Mouse (Mus musculus): ENCODE results near the gene Siglec1. TPM values are rescaled to one million over a fixed set of nuclear protein-coding genes. Genes with fewer than 3 reads are reported as not detected.
"Not testable (repeated sequence)": the region's sequence is repeated elsewhere in the genome, so short reads cannot be mapped to it uniquely, and the experiment has no call there.

Gene Siglec1
- polyA plus RNA-seq, 1 experiment from 2014 or later = 0.23 TPM

GRCm38 (mm10) chr2:131127161-131127730 lies 40.7 kb upstream of the Siglec1 start, which contains the start of gene Hspa12b:
Hspa12b (plus strand) TSS chr2:131127280.
- Histone ChIP-seq H3K27ac (replicated peaks) (no peak within 1 kb of the TSS; the same call in 1 of the 2 replicates), H3K9me3 (replicated peaks) (no peaks in the 10 kb centered on the region), H3K27me3 (replicated peaks) (0 out of 2 replicates have a peak, but pooled peaks cover 3% of the 10 kb centered on the region), H3K4me1 (peaks cover 15% of the 10 kb centered on the region), H3K4me3 (replicated peaks) (peak within 1 kb of the TSS; percentile 44), H3K9ac (replicated peaks) (peak within 1 kb of the TSS; percentile 48), H3K36me3 (no peaks in the 10 kb centered on the region), H3K4me2 (peak within 1 kb of the TSS; percentile 78)
- peak; percentile 73 for ATAC-seq (ENCODE audit: low FRiP score)
- 3% methylated on average over 25 of the region's 28 CpGs for WGBS

GRCm38 (mm10) chr2:131125964-131126815 lies 39.6 kb upstream of the Siglec1 start:
- H3K4me2 ChIP-seq = no peak overlapping the region
- no peak overlapping the region for H3K9ac ChIP-seq (replicated peaks)
- no peak overlapping the region for H3K27ac ChIP-seq (replicated peaks)
- 48% methylated on average over 9 of the region's 9 CpGs for WGBS
- H3K4me3 ChIP-seq (replicated peaks) = no peak overlapping the region
- H3K27me3 ChIP-seq (replicated peaks) = 0 out of 2 replicates have a peak, but pooled peaks cover 3% of the 10 kb centered on the region
- no peaks in the 10 kb centered on the region for H3K36me3 ChIP-seq
- H3K9me3 ChIP-seq (replicated peaks) = no peaks in the 10 kb centered on the region
- no peak for ATAC-seq (ENCODE audit: low FRiP score)
- peaks cover 15% of the 10 kb centered on the region for H3K4me1 ChIP-seq

- Histone ChIP-seq H3K9me3 (replicated peaks) (no peaks in the 10 kb centered on the region), H3K4me1 (peaks cover 15% of the 10 kb centered on the region), H3K27me3 (replicated peaks) (0 out of 2 replicates have a peak, but pooled peaks cover 3% of the 10 kb centered on the region), H3K4me3 (replicated peaks) (no peak overlapping the region), H3K9ac (replicated peaks) (no peak overlapping the region), H3K4me2 (no peak overlapping the region), H3K36me3 (no peaks in the 10 kb centered on the region), H3K27ac (replicated peaks) (no peak overlapping the region)
- WGBS = 94% methylated on average over 9 of the region's 9 CpGs
- ATAC-seq (ENCODE audit: low FRiP score) = no peak
Measured at GRCm38 (mm10) chr2:131125157-131125963, 38.8 kb upstream of the Siglec1 start.

- Histone ChIP-seq H3K4me2 (no peak overlapping the region), H3K9ac (replicated peaks) (no peak overlapping the region), H3K27ac (replicated peaks) (no peak overlapping the region), H3K4me1 (peaks cover 15% of the 10 kb centered on the region), H3K9me3 (replicated peaks) (no peaks in the 10 kb centered on the region), H3K36me3 (no peaks in the 10 kb centered on the region), H3K4me3 (replicated peaks) (no peak overlapping the region), H3K27me3 (replicated peaks) (0 out of 2 replicates have a peak, but pooled peaks cover 3% of the 10 kb centered on the region)
- 68% methylated on average over 3 of the region's 3 CpGs for WGBS
- ATAC-seq (ENCODE audit: low FRiP score) = no peak
Measured at GRCm38 (mm10) chr2:131124166-131124565, 37.6 kb upstream of the Siglec1 start.

- no peak for ATAC-seq (ENCODE audit: low FRiP score)
- no peak overlapping the region for H3K9ac ChIP-seq (replicated peaks)
- H3K4me3 ChIP-seq (replicated peaks) = no peak overlapping the region
- H3K36me3 ChIP-seq = no peaks in the 10 kb centered on the region
- no peaks in the 10 kb centered on the region for H3K27me3 ChIP-seq (replicated peaks)
- 72% methylated on average over 1 of the region's 2 CpGs for WGBS
- H3K27ac ChIP-seq (replicated peaks) = no peak overlapping the region
- H3K4me2 ChIP-seq = no peak overlapping the region
- no peaks in the 10 kb centered on the region for H3K4me1 ChIP-seq
- H3K9me3 ChIP-seq (replicated peaks) = no peaks in the 10 kb centered on the region
Measured at GRCm38 (mm10) chr2:131118968-131119574, 32.5 kb upstream of the Siglec1 start.

GRCm38 (mm10) chr2:131105989-131106388 lies 19.4 kb upstream of the Siglec1 start:
- H3K9ac ChIP-seq (replicated peaks) = no peak overlapping the region
- no peaks in the 10 kb centered on the region for H3K4me1 ChIP-seq
- H3K27ac ChIP-seq (replicated peaks) = no peak overlapping the region
- H3K27me3 ChIP-seq (replicated peaks) = no peaks in the 10 kb centered on the region
- WGBS = 89% methylated on average over 5 of the region's 5 CpGs
- no peak overlapping the region for H3K4me2 ChIP-seq
- no peak for ATAC-seq (ENCODE audit: low FRiP score)
- H3K36me3 ChIP-seq = no peaks in the 10 kb centered on the region
- H3K9me3 ChIP-seq (replicated peaks) = no peaks in the 10 kb centered on the region
- no peak overlapping the region for H3K4me3 ChIP-seq (replicated peaks)

- not testable (repeated sequence) for ATAC-seq (ENCODE audit: low FRiP score); H3K4me1 ChIP-seq; H3K4me2 ChIP-seq; H3K27ac ChIP-seq (replicated peaks); H3K27me3 ChIP-seq (replicated peaks); H3K9ac ChIP-seq (replicated peaks); H3K4me3 ChIP-seq (replicated peaks); H3K9me3 ChIP-seq (replicated peaks); H3K36me3 ChIP-seq
- 76% methylated on average over 4 of the region's 4 CpGs for WGBS
Measured at GRCm38 (mm10) chr2:131105061-131105460, 18.5 kb upstream of the Siglec1 start.

GRCm38 (mm10) chr2:131104021-131104420 lies 17.5 kb upstream of the Siglec1 start:
- no peaks in the 10 kb centered on the region for H3K27me3 ChIP-seq (replicated peaks)
- no peaks in the 10 kb centered on the region for H3K9me3 ChIP-seq (replicated peaks)
- no peaks in the 10 kb centered on the region for H3K36me3 ChIP-seq
- no peaks in the 10 kb centered on the region for H3K4me1 ChIP-seq
- no peak overlapping the region for H3K27ac ChIP-seq (replicated peaks)
- no peak overlapping the region for H3K9ac ChIP-seq (replicated peaks)
- H3K4me3 ChIP-seq (replicated peaks) = no peak overlapping the region
- no peak overlapping the region for H3K4me2 ChIP-seq
- 87% methylated on average over 4 of the region's 4 CpGs for WGBS
- no peak for ATAC-seq (ENCODE audit: low FRiP score)

GRCm38 (mm10) chr2:131101530-131101929 lies 15.0 kb upstream of the Siglec1 start:
- Histone ChIP-seq H3K9ac (replicated peaks) (no peak overlapping the region), H3K27ac (replicated peaks) (no peak overlapping the region), H3K36me3 (no peaks in the 10 kb centered on the region), H3K9me3 (replicated peaks) (no peaks in the 10 kb centered on the region), H3K4me1 (no peaks in the 10 kb centered on the region), H3K4me2 (no peak overlapping the region), H3K27me3 (replicated peaks) (no peaks in the 10 kb centered on the region), H3K4me3 (replicated peaks) (no peak overlapping the region)
- no peak for ATAC-seq (ENCODE audit: low FRiP score)
- 53% methylated on average over 3 of the region's 3 CpGs for WGBS

GRCm38 (mm10) chr2:131097087-131097486 lies 10.5 kb upstream of the Siglec1 start:
- Histone ChIP-seq H3K4me2 (no peak overlapping the region), H3K9ac (replicated peaks) (no peak overlapping the region), H3K9me3 (replicated peaks) (no peaks in the 10 kb centered on the region), H3K4me1 (no peaks in the 10 kb centered on the region), H3K36me3 (no peaks in the 10 kb centered on the region), H3K27me3 (replicated peaks) (no peaks in the 10 kb centered on the region), H3K4me3 (replicated peaks) (no peak overlapping the region), H3K27ac (replicated peaks) (no peak overlapping the region)
- ATAC-seq (ENCODE audit: low FRiP score) = no peak
- 76% methylated on average over 4 of the region's 4 CpGs for whole genome bisulfite sequencing

- whole genome bisulfite sequencing = 12% methylated on average over 9 of the region's 9 CpGs
- Histone ChIP-seq H3K36me3 (no peaks in the 10 kb centered on the region), H3K9me3 (replicated peaks) (no peaks in the 10 kb centered on the region), H3K4me1 (no peaks in the 10 kb centered on the region), H3K9ac (replicated peaks) (no peak overlapping the region), H3K27ac (replicated peaks) (peak overlapping the region; percentile 41; the same call in 1 of the 2 replicates), H3K4me3 (replicated peaks) (no peak overlapping the region), H3K4me2 (no peak overlapping the region), H3K27me3 (replicated peaks) (no peaks in the 10 kb centered on the region)
- no peak for ATAC-seq (ENCODE audit: low FRiP score)
Measured at GRCm38 (mm10) chr2:131096101-131096795, 9.7 kb upstream of the Siglec1 start.

Measured in neural tube, embryonic 15.5 days (tissue).